Mouse (Mus musculus): ENCODE measurements around the gene Farp1. TPM values are rescaled to one million over a fixed set of nuclear protein-coding genes. Genes with fewer than 3 reads are reported as not detected.

Gene Farp1
- total RNA-seq, 2 experiments from 2014 or later = not detected

DNA sequence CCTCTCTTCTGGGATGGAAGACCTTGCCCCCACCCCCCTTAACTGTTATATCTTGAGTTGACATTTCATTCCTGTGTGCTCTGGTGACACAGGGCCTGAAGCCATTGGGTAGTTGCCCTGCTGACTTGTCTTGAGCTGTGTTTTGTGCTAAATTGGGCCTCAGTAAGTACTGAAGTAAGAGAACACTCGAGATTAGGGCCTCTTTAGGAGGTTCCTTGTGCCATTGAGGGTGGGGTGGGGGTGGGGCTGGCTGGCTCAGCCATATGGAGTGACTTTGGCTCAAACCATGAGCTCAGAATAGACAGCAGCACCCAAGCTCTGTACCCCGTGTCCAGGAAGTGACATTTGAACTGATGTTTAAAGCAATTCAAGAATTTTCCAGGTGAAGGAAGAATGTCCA, 65.8 kb downstream of the Farp1 start:
- no peak for ATAC-seq (replicated peaks; ENCODE audit: low FRiP score, poor library complexity, severe bottlenecking)

DNA sequence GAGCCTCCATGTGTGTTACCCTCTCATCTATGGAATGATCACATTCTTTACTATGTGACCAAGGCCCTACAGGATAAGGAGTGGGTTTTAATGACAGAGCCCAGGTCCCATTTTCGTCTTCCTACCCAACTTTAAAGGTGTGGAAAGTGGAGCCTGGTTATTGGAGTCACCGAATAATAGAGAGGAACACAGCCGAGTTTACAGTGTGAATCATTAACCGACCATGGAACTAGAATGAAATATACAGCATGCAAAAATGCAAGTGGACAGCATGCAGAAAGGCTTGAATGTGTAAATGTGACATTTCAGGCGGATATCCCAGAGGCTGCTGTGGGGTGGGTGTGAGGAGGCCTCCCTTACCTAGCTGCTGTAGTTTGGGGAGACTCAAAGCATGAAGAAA, 66.5 kb downstream of the Farp1 start:
- no peak for ATAC-seq (replicated peaks; ENCODE audit: low FRiP score, poor library complexity, severe bottlenecking)

DNA sequence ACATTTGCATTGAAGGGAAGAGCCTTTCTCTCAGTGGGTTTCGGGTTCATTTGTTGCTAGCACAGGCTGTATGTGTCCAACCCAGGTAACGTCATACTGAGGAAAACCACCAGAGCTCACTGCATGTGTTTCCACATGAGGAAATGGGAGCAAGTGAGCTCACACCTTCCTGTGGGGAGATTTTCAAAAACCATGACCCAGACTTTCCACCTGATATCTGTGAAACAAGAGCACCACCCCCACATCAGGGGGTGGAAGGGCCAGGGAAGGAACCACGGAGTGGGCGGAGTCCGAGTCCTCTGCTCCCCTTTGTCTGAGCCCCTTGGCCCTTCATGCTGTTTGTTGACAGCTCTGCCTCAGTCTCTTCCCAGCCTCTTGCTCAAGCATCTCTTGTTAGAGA, 67.6 kb downstream of the Farp1 start:
- ATAC-seq (replicated peaks; ENCODE audit: low FRiP score, poor library complexity, severe bottlenecking) = no peak

DNA sequence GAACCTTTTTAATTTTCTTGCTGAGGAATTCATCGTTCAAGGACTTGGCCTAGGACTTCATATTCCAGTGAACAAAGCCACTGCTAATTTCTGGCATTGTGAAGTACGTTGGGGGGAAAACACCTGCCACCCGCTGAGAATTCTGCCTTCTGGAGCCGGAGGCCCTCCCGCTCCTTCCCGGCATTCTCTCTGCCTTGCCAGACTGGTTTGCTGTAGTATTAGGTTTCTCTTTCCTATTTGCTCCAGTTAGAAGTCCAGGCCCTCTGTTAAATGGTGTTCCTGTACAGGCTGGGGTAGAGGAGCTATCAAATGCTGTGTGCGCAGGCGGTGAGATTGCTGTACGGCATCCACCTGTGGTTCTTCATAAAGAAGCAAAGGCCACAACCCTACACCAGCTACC, 68.5 kb downstream of the Farp1 start:
- ATAC-seq (replicated peaks; ENCODE audit: low FRiP score, poor library complexity, severe bottlenecking) = no peak

DNA sequence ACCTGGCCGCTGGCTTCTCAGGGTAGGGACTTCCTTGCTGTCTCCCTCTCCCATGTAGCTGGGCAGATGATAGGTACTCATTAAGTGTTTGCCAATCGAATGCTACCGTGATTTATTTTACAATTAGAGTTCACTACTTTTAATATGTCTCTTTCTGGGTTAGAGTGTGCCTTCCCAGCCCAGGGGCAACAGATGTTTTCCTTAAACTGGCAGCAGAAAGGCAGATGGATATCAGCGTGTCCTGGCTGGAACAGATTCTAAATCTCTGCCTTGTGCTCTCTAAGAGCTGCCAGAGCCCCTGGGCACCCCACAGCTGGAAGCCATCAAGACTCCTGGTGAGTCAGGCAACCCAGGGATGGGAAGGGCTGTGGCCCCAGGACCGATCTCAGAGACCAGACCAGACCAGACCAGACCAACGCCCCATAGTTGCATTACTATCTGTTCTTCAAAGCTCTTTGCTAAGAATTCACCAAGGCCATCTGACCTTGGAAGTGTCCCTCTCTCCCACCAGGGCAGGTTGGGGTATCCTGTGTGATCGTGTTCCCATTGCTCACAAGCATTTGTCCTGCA, 69.8 kb downstream of the Farp1 start:
- no peak for ATAC-seq (replicated peaks; ENCODE audit: low FRiP score, poor library complexity, severe bottlenecking)

DNA sequence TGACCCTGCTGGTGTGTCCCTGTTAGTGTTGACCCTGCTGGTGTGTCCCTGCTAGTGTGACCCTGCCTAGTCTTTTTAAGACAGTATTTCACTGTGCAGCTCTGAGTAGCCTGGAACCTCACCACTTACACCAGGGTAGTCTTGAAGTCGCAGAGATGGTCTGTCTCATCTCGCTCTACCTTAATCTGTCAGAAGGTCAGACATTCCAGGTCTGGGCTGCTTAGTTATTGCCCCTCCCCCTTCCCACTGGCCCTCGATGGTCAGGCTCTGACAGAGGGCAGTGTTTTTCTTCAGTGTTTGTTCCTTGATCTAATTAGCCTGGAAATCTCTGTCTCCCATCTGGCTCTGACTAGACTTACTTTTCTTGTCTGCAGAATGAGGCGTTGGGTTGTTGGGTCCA, 71.9 kb downstream of the Farp1 start:
- no peak for ATAC-seq (replicated peaks; ENCODE audit: low FRiP score, poor library complexity, severe bottlenecking)

DNA sequence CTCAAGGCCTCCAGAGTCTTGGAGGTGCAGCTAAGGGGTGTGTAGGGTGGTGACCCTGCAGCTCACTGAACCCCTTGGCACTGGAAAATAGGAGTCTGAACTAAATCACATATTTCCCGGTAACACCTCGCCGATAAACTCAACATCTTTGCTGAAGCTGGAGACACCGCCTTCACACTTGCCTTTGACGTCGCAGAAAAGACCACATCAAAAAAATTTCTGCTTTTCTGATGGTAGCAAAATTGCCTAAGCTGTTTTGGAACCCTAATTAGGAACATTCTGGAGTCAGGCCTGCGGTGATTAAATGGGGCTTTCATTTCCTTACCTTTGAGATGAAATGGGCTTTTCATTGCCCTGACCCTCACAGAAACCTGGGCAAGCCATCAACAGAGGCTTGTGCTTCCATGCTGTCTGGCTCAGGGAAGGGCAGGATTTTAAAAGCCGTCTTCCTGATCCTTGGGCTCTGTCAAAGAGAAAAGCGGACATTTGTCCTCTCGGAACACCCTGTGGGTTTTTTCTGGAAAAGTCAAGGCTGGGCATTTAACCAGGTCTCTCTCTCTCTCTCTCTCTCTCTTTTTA, 72.8 kb downstream of the Farp1 start:
- ATAC-seq (replicated peaks; ENCODE audit: low FRiP score, poor library complexity, severe bottlenecking) = no peak

DNA sequence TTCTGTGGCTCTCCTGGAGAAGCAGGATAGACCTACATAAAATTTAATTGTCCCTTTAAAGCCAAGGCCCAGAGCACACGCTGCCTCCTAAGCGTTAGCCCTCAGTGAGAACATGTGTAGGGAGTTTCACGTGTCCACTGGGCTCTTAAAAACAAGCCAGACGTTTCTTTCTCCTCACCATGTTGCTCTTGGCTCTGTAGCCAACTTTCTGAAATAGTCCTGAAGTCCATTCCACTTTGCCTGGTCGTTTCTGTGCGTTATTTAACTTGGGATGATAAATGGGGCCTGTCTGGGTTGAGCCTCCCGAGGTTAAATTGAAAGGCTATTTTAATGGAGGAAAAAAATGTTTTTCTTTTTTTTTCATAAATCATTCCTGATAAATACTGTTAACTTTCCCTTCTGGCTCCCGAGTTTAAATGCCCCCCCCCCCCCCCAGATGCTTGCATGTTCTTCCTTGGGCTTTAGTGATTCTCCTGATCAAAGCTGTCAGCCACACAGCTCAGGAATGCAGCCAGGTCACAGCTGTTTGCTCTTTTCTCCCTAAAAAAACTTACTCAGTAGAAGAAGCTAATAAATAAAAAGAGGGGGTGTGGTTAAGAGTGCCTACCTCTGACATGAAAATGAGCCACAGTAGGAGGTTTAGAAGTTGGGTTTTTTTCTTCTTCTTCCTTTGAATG, 73.6 kb downstream of the Farp1 start:
- ATAC-seq (replicated peaks; ENCODE audit: low FRiP score, poor library complexity, severe bottlenecking) = no peak

DNA sequence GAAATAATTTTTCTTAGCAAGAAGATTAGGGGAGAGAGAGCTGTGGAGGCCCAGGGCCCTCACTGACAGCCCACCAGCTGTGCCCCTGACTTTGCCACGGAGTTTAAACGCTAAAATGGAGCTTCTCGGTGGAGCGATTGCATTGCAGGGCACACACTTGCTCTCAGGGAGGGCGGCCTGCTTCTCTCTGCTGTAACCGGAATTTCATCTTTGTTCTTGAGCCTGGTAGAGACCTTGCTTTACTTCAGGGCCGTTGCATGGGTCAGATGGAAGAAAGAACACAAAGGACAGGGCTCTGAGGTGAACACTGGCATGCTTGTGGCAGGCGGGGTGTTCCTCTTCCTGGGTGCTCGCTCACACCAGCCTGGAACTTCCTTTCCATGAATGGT, 74.1 kb downstream of the Farp1 start:
- no peak for ATAC-seq (replicated peaks; ENCODE audit: low FRiP score, poor library complexity, severe bottlenecking)

DNA sequence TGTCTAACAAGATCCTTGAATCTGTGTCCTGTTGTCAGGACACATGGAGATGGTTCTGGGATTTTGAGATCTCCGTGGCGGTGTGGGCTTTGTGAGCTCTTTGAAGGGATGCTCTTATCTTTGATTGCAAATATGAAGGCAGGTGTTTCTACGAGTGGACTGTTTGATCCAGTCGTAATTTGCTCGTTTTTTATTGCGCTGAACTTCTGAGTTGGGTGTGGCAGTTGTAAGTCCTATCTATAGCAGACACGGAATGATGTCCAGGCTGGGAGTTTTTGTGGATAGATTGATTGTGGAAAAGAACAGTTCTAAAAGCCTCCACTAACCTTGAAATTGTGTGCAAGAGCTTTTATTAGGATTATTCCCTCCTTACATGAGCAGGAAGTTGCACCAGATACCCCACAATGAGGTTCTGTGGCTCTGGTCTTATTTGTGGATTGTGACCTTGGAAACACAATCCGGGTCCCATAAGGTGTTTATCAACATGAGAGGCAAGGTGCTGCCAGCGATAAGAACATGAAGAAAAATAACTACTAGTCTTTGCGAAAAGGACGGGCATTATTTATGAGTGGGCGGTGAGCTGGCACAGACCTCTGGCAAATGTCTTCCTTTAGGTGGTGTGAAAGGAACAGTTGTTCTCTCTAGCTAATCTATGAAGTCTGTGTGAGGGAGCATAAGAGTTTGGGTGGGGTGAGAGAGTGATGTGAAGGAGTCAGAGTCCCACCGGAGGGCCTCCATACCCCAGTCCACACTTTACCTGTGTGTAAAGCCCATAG, 75.7 kb downstream of the Farp1 start:
- no peak for ATAC-seq (replicated peaks; ENCODE audit: low FRiP score, poor library complexity, severe bottlenecking)

DNA sequence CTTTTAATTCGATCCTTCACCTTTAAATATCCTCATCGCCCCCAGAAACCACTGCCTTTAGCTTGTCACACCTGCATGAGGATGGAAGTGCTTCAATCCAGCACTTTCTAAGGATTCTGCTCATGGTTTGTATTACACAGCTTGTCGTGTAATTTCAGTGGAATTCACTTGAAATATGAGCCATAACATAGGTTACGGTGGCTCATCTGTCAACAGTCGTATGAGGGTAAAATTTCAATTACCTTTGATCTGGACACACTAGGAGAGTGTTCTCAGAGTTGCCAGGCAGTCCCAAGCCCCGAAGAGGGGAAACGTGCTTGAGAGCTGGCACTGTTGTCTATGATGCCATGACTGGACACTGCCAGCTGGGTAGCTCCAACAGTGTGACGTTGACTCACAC, 77.1 kb downstream of the Farp1 start:
- ATAC-seq (replicated peaks; ENCODE audit: low FRiP score, poor library complexity, severe bottlenecking) = no peak

DNA sequence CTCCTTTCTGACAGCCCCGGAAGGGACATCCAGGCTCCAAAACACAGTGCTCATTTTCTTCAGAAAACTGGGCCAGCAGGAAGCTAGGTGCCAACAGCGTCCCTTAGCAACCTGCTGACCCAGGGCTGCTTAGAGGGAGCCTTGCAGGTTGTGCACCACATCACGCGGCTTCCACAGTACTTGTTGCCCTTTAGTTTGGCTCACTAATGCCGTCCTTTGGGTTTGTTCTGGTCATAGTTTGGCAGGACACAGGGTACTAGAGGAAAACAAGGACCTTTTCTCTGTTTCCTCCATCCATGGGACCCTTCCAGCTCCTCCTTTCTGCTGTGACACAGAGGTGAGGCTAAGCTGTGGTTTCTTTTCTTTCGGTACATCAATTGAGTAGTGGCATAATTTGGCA, 78.8 kb downstream of the Farp1 start:
- no peak for ATAC-seq (replicated peaks; ENCODE audit: low FRiP score, poor library complexity, severe bottlenecking)

DNA sequence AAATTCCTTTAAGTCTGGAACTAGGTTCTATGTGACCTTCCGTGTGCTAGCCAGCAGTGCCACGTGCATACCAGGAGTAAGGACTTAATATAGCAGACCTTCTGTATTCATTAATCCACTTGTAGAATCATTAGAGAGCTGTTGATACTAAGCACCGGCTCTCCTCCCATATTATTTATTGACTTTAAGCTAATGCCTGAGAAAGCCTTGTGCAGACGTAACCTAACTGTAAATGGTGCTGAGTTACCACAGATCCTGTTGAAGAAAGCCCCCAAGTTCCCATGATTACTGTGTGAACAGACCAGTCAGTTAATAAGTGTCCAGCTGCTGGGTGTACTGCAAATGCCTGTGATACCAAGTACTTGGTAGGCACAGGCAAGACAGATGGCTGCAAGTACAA, 81.7 kb downstream of the Farp1 start:
- ATAC-seq (replicated peaks; ENCODE audit: low FRiP score, poor library complexity, severe bottlenecking) = no peak

DNA sequence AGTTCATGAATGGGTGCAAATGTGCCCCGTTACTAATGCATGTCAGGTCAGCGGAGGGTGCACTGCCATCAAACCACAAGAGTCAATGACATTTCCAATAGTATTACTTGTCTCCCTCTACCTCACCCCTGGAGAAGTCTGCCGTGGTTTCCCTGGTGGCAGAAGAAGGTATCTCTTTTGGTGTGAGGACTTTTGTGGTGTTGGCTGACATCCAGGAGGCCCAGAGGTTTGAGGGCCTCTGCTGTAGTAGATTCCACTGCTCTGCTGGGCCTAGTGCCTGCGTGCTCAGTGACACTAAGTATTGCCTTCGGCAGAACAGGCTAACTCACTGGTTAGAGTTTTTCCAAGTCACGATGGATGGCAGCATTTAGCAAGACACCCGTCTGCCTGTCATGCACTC, 83.9 kb downstream of the Farp1 start:
- ATAC-seq (replicated peaks; ENCODE audit: low FRiP score, poor library complexity, severe bottlenecking) = no peak

DNA sequence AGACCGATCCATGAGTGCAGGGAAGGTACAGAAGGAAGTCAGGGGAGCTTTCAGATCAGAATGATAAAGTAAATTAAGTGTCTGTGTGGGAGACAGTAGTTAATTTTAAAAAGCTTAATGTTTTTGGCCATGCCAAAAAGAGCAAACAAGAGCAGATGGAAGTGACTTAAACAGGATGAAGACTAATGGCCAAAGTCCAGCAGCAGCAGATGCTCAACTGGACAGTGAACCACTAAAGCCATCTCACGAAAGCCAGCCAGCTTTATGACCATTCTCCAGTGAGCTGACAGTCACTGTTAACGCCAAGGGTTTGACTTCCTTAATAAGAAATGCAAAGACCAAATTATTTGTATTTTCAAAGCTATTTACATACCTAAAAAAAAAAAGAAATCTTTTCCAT, 86.7 kb downstream of the Farp1 start:
- no peak for ATAC-seq (replicated peaks; ENCODE audit: low FRiP score, poor library complexity, severe bottlenecking)

DNA sequence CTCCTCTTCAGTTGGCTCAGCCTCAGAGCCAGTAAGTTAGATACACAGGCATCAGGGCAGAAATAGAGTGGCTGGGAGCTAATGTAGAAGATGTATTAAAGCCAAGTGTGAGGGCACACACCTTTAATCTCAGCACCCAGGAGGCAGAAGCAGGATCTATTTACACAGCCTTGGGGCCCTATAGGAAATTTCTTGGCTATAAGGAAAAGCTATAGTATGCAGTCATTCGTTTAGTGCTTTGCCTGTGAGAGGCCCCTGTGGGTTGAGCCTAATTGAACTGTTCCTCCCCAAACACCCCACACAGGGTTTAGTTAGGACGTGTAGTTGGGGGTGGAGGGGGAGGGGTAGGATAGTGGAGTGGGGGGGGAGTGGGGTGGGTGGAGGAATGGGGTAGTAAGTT, 87.9 kb downstream of the Farp1 start:
- no peak for ATAC-seq (replicated peaks; ENCODE audit: low FRiP score, poor library complexity, severe bottlenecking)

DNA sequence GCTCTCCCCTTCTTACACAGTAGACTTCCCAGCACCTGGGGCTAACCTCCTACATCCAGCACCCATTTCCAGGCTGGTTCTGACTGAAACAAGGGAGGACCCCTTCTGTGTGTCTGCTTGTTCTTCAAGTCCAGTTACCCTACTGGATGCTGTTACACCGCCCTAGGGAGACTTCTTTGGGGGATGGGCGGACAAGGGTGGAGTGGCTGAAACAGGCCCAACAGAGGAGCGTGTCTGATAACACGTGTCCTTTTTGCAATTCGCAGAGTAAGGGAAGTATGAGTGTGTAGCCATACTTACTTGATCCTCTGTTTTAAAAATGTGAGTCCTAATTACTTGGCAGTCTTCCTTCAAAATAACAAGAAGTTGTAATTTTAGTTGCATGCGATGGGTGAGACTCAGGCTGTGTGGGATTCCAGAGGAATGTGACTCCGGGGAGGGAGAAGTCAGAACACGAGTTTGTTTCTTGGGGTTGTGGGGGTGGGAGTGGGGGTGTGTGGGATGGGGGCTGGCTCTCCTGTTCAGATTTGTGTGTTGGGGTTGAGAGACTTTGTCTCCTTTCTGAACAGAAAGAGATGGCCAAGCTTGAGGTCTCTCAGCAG, 89.5 kb downstream of the Farp1 start:
- peak; percentile 25; the same call in 1 of the 2 replicates for ATAC-seq (replicated peaks; ENCODE audit: low FRiP score, poor library complexity, severe bottlenecking)

DNA sequence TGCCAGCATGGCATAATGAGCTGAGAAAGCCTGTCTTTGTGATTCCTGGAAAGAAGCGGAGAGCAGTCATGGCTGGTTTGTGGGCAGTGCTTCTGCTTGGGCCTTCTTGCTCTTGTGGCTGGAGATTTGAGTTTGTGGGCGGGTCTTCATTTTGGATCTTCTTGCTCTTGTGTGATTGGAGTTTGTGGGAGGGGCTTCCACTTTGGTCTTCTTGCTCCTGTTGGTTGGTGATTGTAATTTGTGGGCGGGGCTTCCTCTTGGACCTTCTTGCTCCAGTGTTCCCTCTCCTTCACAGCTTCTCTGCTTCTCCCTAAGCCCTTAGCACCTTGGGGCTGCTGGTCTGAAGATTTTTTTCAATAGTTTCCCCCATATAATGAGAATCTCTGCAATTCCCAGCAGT, 90.7 kb downstream of the Farp1 start:
- no peak for ATAC-seq (replicated peaks; ENCODE audit: low FRiP score, poor library complexity, severe bottlenecking)

DNA sequence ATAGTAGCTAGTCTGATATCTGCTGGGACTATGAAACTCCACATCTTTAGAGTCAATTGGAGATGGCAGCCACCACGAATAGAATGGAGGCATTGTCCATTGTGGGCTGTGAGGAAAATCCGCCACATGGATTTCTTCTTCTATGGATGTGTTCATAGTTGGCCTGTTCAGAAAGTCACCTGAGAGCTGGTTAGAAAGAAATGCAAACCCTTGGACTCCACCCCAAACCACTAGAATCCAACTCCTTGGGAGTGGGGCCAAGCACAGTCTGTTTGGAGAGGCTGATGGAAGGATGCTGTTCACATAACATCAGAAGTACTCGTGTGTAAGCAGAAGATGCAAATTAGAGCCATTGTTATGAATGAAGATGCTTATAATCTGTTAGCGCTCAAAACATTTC, 91.3 kb downstream of the Farp1 start:
- no peak for ATAC-seq (replicated peaks; ENCODE audit: low FRiP score, poor library complexity, severe bottlenecking)
